In genomic region chr7:144731182-144731896, GRCm38 (mm10) we compare ENCODE assay signal across 12 mouse cellular contexts. TPM values are rescaled to one million over a fixed set of nuclear protein-coding genes. Genes with fewer than 3 reads are reported as not detected.
DNase-seq lines count a peak whose midpoint lies in the region; ATAC-seq and TF ChIP-seq lines count a peak whose summit lies in the region.
"Had no signal": no experiment of that assay in that cellular context is flagged by ENCODE, and none has a peak within 500 bp of the region (broad histone marks: within the 10 kb centered on the region; RNA-seq: fewer than 3 reads in every experiment).

No protein-coding gene starts in this region.

- no peak overlapping the region for H3K4me2 ChIP-seq in intestine, embryonic 14.5 days (ENCODE audit: low read length)
- no peak overlapping the region for H3K4me2 ChIP-seq in intestine, postnatal 0 days (replicated peaks; ENCODE audit: low read depth)
- H3K4me2 ChIP-seq in intestine, embryonic 16.5 days (ENCODE audit: low read depth, low read length), result no peak overlapping the region

- H3K9ac ChIP-seq in intestine, embryonic 14.5 days (ENCODE audit: low read length), result no peak overlapping the region
- H3K9ac ChIP-seq in intestine, postnatal 0 days (ENCODE audit: low read depth, low read length), result no peak overlapping the region
- no peak overlapping the region for H3K9ac ChIP-seq in intestine, embryonic 16.5 days (ENCODE audit: low read depth, low read length)

- H3K27me3 ChIP-seq in intestine, embryonic 14.5 days (replicated peaks; ENCODE audit: control insufficient read depth, insufficient read depth, low read length), result no peaks in the 10 kb centered on the region
- H3K27me3 ChIP-seq in intestine, postnatal 0 days (replicated peaks; ENCODE audit: control insufficient read depth, insufficient read depth, low read length), result no peaks in the 10 kb centered on the region
- H3K27me3 ChIP-seq in intestine, embryonic 16.5 days (replicated peaks; ENCODE audit: control insufficient read depth, insufficient read depth, low read length), result no peaks in the 10 kb centered on the region
- H3K27me3 ChIP-seq in cerebellum, adult 2 months (ENCODE audit: control insufficient read depth, insufficient read depth, low read length), result no peaks in the 10 kb centered on the region

- no peaks in the 10 kb centered on the region for H3K9me3 ChIP-seq in intestine, embryonic 14.5 days (ENCODE audit: control insufficient read depth, low read length)
- no peaks in the 10 kb centered on the region for H3K9me3 ChIP-seq in intestine, postnatal 0 days (ENCODE audit: control insufficient read depth)
- no peaks in the 10 kb centered on the region for H3K9me3 ChIP-seq in intestine, embryonic 16.5 days (ENCODE audit: control insufficient read depth, low read length)

- H3K4me3 ChIP-seq in intestine, embryonic 14.5 days (ENCODE audit: low read depth, low read length), result no peak overlapping the region
- no peak overlapping the region for H3K4me3 ChIP-seq in intestine, postnatal 0 days (ENCODE audit: low read depth, low read length)
- no peak overlapping the region for H3K4me3 ChIP-seq in intestine, embryonic 16.5 days (ENCODE audit: low read length)
- no peak overlapping the region for H3K4me3 ChIP-seq in olfactory bulb, adult 2 months (ENCODE audit: insufficient read depth, low read depth, low read length)
- no peak overlapping the region for H3K4me3 ChIP-seq in cerebellum, adult 2 months (replicated peaks; ENCODE audit: insufficient read depth, low read depth, low read length)

- DNase-seq in intestine, embryonic 14.5 days (ENCODE audit: low spot score), result no peak
- no peak for DNase-seq in cerebellum, adult 2 months
- no peak for DNase-seq in kidney, postnatal 36 days
- DNase-seq: cerebellum, adult 9-11 months; heart, postnatal 36 days; kidney, postnatal 4 days; lung, postnatal 36 days had no signal

- no peaks in the 10 kb centered on the region for H3K36me3 ChIP-seq in intestine, embryonic 14.5 days (ENCODE audit: control insufficient read depth, insufficient read depth, low read length)
- H3K36me3 ChIP-seq in intestine, postnatal 0 days (ENCODE audit: control insufficient read depth, insufficient read depth), result no peaks in the 10 kb centered on the region; the same call in 1 of the 2 replicates
- no peaks in the 10 kb centered on the region for H3K36me3 ChIP-seq in intestine, embryonic 16.5 days (ENCODE audit: control insufficient read depth, insufficient read depth, low read length)

- no peak for TF ChIP-seq CTCF in intestine, postnatal 0 days (IDR thresholded peaks at IDR 0.05; ENCODE audit: low read depth)
- TF ChIP-seq CTCF in olfactory bulb, adult 2 months (IDR thresholded peaks at IDR 0.05; ENCODE audit: insufficient read depth, low read depth, low read length), result no peak
- no peak for TF ChIP-seq CTCF in cerebellum, adult 2 months (IDR thresholded peaks at IDR 0.05; ENCODE audit: borderline replicate concordance, insufficient read depth, low read depth, low read length)

- TF ChIP-seq POLR2A in olfactory bulb, adult 2 months (IDR thresholded peaks at IDR 0.05; ENCODE audit: insufficient read depth, low read depth, low read length), result no peak
- TF ChIP-seq POLR2A in cerebellum, adult 2 months (IDR thresholded peaks at IDR 0.05; ENCODE audit: borderline replicate concordance, insufficient read depth, low read length), result no peak

- peak; percentile 44 for ATAC-seq in intestine, embryonic 14.5 days (replicated peaks; ENCODE audit: low FRiP score, low TSS enrichment, low read depth)
- no peak for ATAC-seq in intestine, postnatal 0 days
- ATAC-seq in common myeloid progenitor, adult 5-6 weeks (replicated peaks; ENCODE audit: low read depth, poor library complexity, severe bottlenecking), result peak; percentile 64; the same call in 1 of the 2 replicates
- ATAC-seq in intestine, embryonic 16.5 days, result peak; percentile 78
- ATAC-seq in frontal cortex, adult (ENCODE audit: low TSS enrichment), result no peak

- H3K27ac ChIP-seq in intestine, embryonic 14.5 days (ENCODE audit: low read depth), result no peak overlapping the region
- no peak overlapping the region for H3K27ac ChIP-seq in intestine, postnatal 0 days (ENCODE audit: low read depth, low read length)
- H3K27ac ChIP-seq in intestine, embryonic 16.5 days (ENCODE audit: low read length), result no peak overlapping the region
- H3K27ac ChIP-seq in olfactory bulb, adult 2 months (ENCODE audit: insufficient read depth, low read depth, low read length), result peak overlapping the region; percentile 58; the same call in 1 of the 2 replicates
- H3K27ac ChIP-seq in cerebellum, adult 2 months (ENCODE audit: insufficient read depth, low read length), result no peak overlapping the region

- 49% methylated on average over 9 of the region's 9 CpGs for WGBS in intestine, embryonic 14.5 days
- WGBS in intestine, postnatal 0 days, result 48% methylated on average over 9 of the region's 9 CpGs
- 42% methylated on average over 9 of the region's 9 CpGs for WGBS in intestine, embryonic 16.5 days
- 55% methylated on average over 9 of the region's 9 CpGs for WGBS in olfactory bulb, adult 2 months
- 52% methylated on average over 9 of the region's 9 CpGs for WGBS in cerebellum, adult 2 months

- peaks cover 10% of the 10 kb centered on the region; the same call in 1 of the 2 replicates for H3K4me1 ChIP-seq in intestine, embryonic 14.5 days (replicated peaks; ENCODE audit: control insufficient read depth, insufficient read depth, low read length)
- H3K4me1 ChIP-seq in intestine, postnatal 0 days (replicated peaks; ENCODE audit: control insufficient read depth, insufficient read depth, low read length), result no peaks in the 10 kb centered on the region
- H3K4me1 ChIP-seq in intestine, embryonic 16.5 days (ENCODE audit: control insufficient read depth, insufficient read depth, low read length), result peaks cover 10% of the 10 kb centered on the region
- peaks cover 15% of the 10 kb centered on the region for H3K4me1 ChIP-seq in olfactory bulb, adult 2 months (ENCODE audit: control insufficient read depth, insufficient read depth, low read length)
- no peaks in the 10 kb centered on the region for H3K4me1 ChIP-seq in cerebellum, adult 2 months (ENCODE audit: control insufficient read depth, insufficient read depth, low read length)

RNA-seq across cellular contexts. Expression of gene Ano1, which starts 20.4 kb away (rescaled TPM):
- polyA plus RNA-seq in intestine, embryonic 14.5 days (2014; fragmentation: Nextera tagmentation; extraction: Ambion mirVana), result 39.1 and 43.3 TPM in 2 replicates
- polyA plus RNA-seq in intestine, postnatal 0 days (2015; fragmentation: Nextera tagmentation; extraction: Ambion mirVana), result 9.0 and 9.3 TPM in 2 replicates
- total RNA-seq in common myeloid progenitor, adult 5-6 weeks (2017), result not detected in 2 replicates
- polyA plus RNA-seq in intestine, embryonic 16.5 days (2015; fragmentation: Nextera tagmentation; extraction: Ambion mirVana), result 19.9 and 20.3 TPM in 2 replicates
- not detected in 2 replicates for polyA plus RNA-seq in olfactory bulb, adult 2 months (2012; ENCODE audit: insufficient read depth, insufficient read length, low replicate concordance, missing spikeins)
- polyA plus RNA-seq in cerebellum, adult 2 months (2012; rRNA removed), result 3.1 and 3.7 TPM in 2 replicates

Comparison
In these comparisons a context has a peak if more than half of its experiments do, and no peak if none do; other contexts are left out.
1. ATAC-seq: peak in intestine, embryonic 14.5 days (single experiment), common myeloid progenitor, adult 5-6 weeks (single experiment) and intestine, embryonic 16.5 days (single experiment); none in intestine, postnatal 0 days (single experiment) and frontal cortex, adult (single experiment).